Mouse (Mus musculus): ENCODE data around the gene Lrrc25.

DNA sequence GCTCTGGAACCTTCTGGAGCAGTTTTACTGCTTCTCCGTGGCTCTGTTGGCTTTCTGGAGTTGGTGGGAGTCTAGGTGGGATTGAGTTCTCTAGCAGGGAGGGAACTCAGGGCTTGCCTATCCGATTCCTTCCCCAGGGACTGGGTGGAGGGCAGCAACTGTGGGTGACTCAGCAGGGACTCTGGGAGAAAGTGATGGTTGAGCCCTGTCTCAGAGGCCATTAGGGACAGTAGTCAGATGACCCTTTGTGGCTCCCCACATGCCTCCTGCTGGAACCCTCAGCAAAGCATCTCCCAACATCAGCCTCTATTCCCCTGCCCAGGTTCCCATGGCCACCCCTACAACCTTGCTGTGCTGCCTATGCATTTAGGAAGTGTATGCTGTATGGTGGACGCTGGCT, 27.1 kb downstream of the Lrrc25 start:
- TF ChIP-seq CTCF (IDR thresholded peaks at IDR 0.05; ENCODE audit: low read depth) (no peak), EP300 (IDR thresholded peaks at IDR 0.05; ENCODE audit: low read depth) (no peak)
